Mouse (Mus musculus) olfactory bulb, adult 2 months (tissue): Measurements from ENCODE around the gene Pnmal1.

Experiments used
- CTCF ChIP-seq: fragments of 200-500 bp; IDR thresholded peaks from 2 replicates; pipeline ENCODE4 v1.5.1; 2012; ENCODE audit warnings: low read depth, mild to moderate bottlenecking, low read length, moderate library complexity; ENCODE audit not compliant: insufficient read depth
- POLR2A ChIP-seq: fragments of 200-500 bp; IDR thresholded peaks from 2 replicates; pipeline ENCODE4 v1.6.1; 2012; ENCODE audit warnings: mild to moderate bottlenecking, low read depth, low read length, moderate library complexity; ENCODE audit not compliant: insufficient read depth

DNA sequence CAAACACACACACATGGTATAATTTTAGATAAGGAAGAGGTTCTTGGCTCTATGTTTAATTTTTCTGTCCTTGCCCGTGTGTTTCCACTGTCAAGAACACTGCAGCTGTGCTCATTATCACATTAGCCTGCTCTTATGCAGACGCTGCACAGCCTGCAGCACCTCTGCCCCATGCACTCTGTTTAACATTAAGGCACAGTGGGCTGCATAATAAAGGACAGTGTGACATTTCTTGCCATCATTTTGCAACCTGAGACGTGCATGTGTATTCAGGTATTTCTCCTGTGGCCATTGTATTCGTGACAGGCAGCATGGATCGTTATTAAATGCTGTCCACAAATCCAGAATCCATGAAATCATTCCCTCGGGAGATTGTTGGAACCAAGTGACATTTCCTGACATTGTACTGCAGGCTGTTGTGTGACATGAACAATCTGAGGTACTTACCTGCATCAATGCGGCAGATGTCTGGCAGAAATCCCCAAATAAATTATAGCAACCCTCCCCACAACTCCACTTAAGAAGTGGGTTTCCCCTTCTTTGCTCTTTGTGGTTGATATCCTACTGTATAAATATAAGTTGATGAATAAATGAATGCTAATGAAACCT, 28.2 kb downstream of the Pnmal1 start:
- no peak for TF ChIP-seq CTCF
- no peak for TF ChIP-seq POLR2A
